Mouse (Mus musculus) forebrain, embryonic 16.5 days (tissue): Measurements from ENCODE around the gene Lhpp. TPM values are rescaled to one million over a fixed set of nuclear protein-coding genes. Genes with fewer than 3 reads are reported as not detected.
A peak's percentile ranks its signal among the peaks of the same experiment; 100 is the strongest.

ENCODE experiments used
- ATAC-seq: fragments of 200-750 bp; cut with Nextera tagmentation; 2 replicates; pipeline ENCODE4 v1.8.0; 2017; ENCODE audit warnings: mild to moderate bottlenecking, moderate library complexity
- H3K27ac ChIP-seq: fragments of 300-500 bp; sonication (generic); 2 replicates; pipeline ENCODE4 v1.5.1; 2014; ENCODE audit warnings: low read length, control low read depth
- H3K27me3 ChIP-seq: fragments of 300-500 bp; sonication (generic); replicated peaks from 2 replicates; pipeline ENCODE4 v1.6.1; 2014; ENCODE audit warnings: low read length; ENCODE audit not compliant: control insufficient read depth, insufficient read depth
- H3K36me3 ChIP-seq: fragments of 300-500 bp; sonication (generic); 2 replicates; pipeline ENCODE4 v1.6.1; 2014; ENCODE audit not compliant: control insufficient read depth, insufficient read depth
- H3K4me1 ChIP-seq: fragments of 300-500 bp; sonication (generic); replicated peaks from 2 replicates; pipeline ENCODE4 v1.6.1; 2014; ENCODE audit warnings: low read length; ENCODE audit not compliant: control insufficient read depth, insufficient read depth
- H3K4me2 ChIP-seq: fragments of 300-500 bp; sonication (generic); 2 replicates; pipeline ENCODE4 v1.6.1; 2014; ENCODE audit warnings: mild to moderate bottlenecking, low read length, control low read depth
- H3K4me3 ChIP-seq: fragments of 300-500 bp; sonication (generic); replicated peaks from 2 replicates; pipeline ENCODE4 v1.5.1; 2014; ENCODE audit warnings: mild to moderate bottlenecking, low read length, control low read depth
- H3K9ac ChIP-seq: fragments of 300-500 bp; sonication (generic); replicated peaks from 2 replicates; pipeline ENCODE4 v1.6.1; 2014; ENCODE audit warnings: low read depth, low read length, control low read depth
- H3K9me3 ChIP-seq: fragments of 300-500 bp; sonication (generic); 2 replicates; pipeline ENCODE4 v1.6.1; 2016; ENCODE audit warnings: low read length; ENCODE audit not compliant: control insufficient read depth
- WGBS: fragments of 180-500 bp; shearing (Covaris S2); extraction: QIAGEN DNeasy Blood & Tissue Kit; methylation state at CpG from one replicate; pipeline ENCODE4 v1.1.7; 2014; 5-methylcytosine and 5-hydroxymethylcytosine counted together
- polyA plus RNA-seq: library from polyadenylated mRNA; unstranded; fragments of >200 nt; fragmentation: Nextera tagmentation; extraction: Ambion mirVana; gene quantifications from 2 replicates; pipeline ENCODE4 v1.2.1, GENCODE M21; 2015

The Lhpp gene
- polyA plus RNA-seq, 1 experiment from 2014 or later, result 31.2 TPM

DNA sequence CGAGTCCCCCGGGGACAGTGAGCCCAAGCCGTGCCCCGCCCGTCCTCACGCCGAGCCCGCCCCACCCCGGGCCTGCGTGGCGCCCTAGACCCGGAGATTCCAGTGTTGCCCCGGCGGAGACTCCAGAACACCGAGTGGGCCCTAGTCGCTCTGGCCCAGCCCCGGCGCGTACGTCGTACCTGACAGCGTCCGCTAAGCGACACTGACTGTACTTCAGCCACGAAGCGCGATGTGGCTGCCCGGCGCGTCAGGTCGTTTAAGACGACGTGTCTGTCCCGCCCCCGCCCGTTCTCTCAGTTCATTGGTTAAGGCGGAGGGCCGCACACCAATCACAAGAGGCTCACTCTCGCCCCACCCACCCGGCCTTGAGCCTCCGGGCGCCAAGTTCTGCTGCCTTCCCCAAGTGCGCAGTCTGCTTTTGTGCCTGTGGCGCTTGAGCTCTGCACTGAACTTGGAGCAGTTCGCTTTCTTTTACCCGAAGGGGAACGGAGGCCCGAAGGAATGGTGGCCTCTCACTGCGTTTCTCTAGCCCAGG lies 34.3 kb upstream of the Lhpp start, which contains the start of gene Oat:
Oat (minus strand) TSS at position 283 of the 535 bp plus-strand sequence.
- H3K4me2 ChIP-seq, result peak within 1 kb of the TSS; percentile 74
- peak within 1 kb of the TSS; percentile 86 for H3K27ac ChIP-seq
- peaks cover 23% of the 10 kb centered on the region for H3K4me1 ChIP-seq
- H3K9me3 ChIP-seq, result no peaks in the 10 kb centered on the region
- WGBS, result under 1% methylated on average over 49 of the region's 49 CpGs
- H3K36me3 ChIP-seq, result no peaks in the 10 kb centered on the region
- peak; percentile 98 for ATAC-seq
- H3K9ac ChIP-seq, result peak within 1 kb of the TSS; percentile 75
- no peaks in the 10 kb centered on the region for H3K27me3 ChIP-seq
- H3K4me3 ChIP-seq, result peak within 1 kb of the TSS; percentile 84

GRCm38 (mm10) chr7:132576891-132577290 lies 33.5 kb upstream of the Lhpp start:
- no peaks in the 10 kb centered on the region for H3K36me3 ChIP-seq
- 58% methylated on average over 4 of the region's 4 CpGs for WGBS

DNA sequence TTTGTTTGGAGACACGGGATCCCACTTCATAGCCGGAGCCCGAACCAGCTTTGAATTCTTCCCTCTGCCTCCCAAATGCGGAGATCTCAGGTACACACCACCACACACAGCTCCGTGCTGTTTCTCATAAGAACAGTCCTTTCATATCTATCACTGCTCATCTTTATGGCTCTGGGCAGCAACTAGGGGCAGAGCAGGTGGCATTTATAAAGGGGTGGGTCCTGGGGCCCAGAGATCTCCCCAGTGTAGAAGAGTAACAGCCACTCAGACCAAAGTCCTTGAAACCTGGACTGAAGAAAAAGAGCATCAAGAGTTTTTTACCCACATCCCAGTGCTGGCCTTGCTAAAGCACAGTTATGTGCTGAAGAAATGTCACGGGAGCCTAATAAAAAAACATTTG lies 29.9 kb upstream of the Lhpp start:
- H3K27ac ChIP-seq, result no peak overlapping the region
- WGBS, result 90% methylated on average over 6 of the region's 6 CpGs
- no peak for ATAC-seq
- H3K27me3 ChIP-seq, result no peaks in the 10 kb centered on the region
- no peak overlapping the region for H3K4me2 ChIP-seq
- H3K4me1 ChIP-seq, result peaks cover 7% of the 10 kb centered on the region
- no peaks in the 10 kb centered on the region for H3K9me3 ChIP-seq
- H3K36me3 ChIP-seq, result no peaks in the 10 kb centered on the region
- no peak overlapping the region for H3K4me3 ChIP-seq
- no peak overlapping the region for H3K9ac ChIP-seq

More at GRCm38 (mm10) chr7:132576891-132577290, 33.5 kb upstream of the Lhpp start:
- H3K4me2 ChIP-seq, result no peak overlapping the region; the same call in 1 of the 2 replicates
- no peak for ATAC-seq
- no peak overlapping the region for H3K4me3 ChIP-seq
- no peaks in the 10 kb centered on the region for H3K9me3 ChIP-seq
- no peaks in the 10 kb centered on the region for H3K27me3 ChIP-seq
- H3K9ac ChIP-seq, result no peak overlapping the region
- H3K4me1 ChIP-seq, result peaks cover 20% of the 10 kb centered on the region
- no peak overlapping the region for H3K27ac ChIP-seq

DNA sequence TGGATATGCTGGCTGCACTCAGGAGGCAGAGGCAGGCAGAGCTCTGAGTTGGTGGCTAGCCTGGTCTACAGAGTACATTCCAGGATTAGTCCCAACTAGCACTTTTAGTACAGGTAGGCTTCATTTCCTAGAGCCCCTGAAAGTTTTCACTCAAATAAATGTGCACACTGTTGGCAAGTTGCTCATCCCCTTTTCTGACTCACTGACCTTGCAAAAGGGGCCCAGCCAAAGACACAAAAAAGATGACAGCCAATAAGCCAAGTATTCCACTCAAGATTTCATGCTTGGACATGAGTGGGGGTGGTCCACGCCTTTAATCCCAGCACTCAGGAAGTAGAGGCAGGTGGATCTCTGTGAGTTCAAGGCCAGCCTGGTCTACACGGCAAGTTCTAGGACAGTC lies 29.0 kb upstream of the Lhpp start:
- Histone ChIP-seq H3K27ac (no peak overlapping the region), H3K9ac (no peak overlapping the region), H3K36me3 (no peaks in the 10 kb centered on the region), H3K4me1 (peaks cover 3% of the 10 kb centered on the region), H3K4me2 (no peak overlapping the region), H3K9me3 (no peaks in the 10 kb centered on the region), H3K27me3 (no peaks in the 10 kb centered on the region), H3K4me3 (no peak overlapping the region)
- 100% methylated on average over 2 of the region's 2 CpGs for WGBS
- ATAC-seq, result no peak

DNA sequence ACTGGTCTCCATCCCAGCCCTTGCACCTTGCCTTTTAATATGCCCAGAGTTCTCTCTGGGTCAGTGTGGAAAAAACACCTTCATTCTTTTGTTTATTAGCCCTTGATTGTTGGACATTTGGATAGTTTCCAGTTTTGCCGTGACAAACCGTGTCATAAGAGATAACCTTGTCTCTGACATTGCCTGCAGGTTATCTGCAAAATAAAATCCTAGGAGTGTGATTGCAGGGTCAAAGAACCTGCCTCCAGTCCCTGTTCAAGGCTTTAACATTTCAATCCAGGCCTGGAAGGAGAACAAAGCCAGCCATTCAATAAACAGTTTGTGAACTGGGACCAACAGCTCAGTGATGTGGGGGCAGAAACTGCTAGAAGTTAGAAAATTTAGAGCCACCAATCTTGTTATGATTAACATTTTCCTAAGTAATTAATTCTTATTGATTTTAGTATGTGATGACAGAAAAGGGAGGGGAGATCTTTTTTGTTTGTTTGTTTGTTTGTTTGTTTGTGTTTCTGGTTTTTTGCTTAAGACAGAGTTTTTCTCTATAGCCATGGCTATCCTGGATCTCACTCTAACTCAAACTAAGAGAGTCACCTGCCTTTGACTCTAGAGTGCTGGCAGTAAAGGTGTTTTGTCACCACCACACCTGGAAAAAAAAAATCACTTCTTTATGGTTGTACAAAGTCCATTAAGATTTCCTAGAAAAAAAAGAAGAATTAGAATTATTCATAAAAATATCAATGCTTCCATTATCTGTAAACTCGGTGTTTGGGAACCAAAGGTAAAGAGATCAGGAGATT lies 24.5 kb upstream of the Lhpp start:
- H3K27ac ChIP-seq, result no peak overlapping the region
- WGBS, result 68% methylated on average over 3 of the region's 3 CpGs
- no peaks in the 10 kb centered on the region for H3K9me3 ChIP-seq
- no peak for ATAC-seq
- H3K4me1 ChIP-seq, result no peaks in the 10 kb centered on the region
- no peak overlapping the region for H3K9ac ChIP-seq
- no peak overlapping the region for H3K4me3 ChIP-seq
- H3K4me2 ChIP-seq, result no peak overlapping the region
- H3K36me3 ChIP-seq, result no peaks in the 10 kb centered on the region
- no peaks in the 10 kb centered on the region for H3K27me3 ChIP-seq

DNA sequence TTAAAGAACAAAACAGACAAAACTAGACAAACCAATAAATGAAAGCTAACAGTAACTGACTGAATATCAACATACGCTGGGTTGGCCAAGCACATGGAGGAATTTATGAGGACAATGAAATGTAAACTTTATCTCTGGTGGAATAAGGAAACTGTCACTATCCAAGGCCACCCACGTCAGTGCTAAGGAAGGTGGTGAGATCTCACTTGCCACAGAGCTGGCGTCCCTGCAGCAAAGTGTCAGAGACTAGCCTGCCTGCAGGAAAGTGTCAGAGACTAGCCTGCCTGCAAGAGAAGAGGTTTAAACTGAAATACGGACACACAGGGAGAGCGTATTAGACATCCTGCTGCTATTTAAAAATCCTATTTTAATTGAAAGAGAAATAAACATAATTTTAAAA lies 23.3 kb upstream of the Lhpp start:
- Histone ChIP-seq H3K36me3 (no peaks in the 10 kb centered on the region), H3K4me3 (no peak overlapping the region), H3K27me3 (no peaks in the 10 kb centered on the region), H3K27ac (no peak overlapping the region), H3K4me2 (no peak overlapping the region), H3K9ac (no peak overlapping the region), H3K4me1 (no peaks in the 10 kb centered on the region), H3K9me3 (no peaks in the 10 kb centered on the region)
- no peak for ATAC-seq
- WGBS, result 71% methylated on average over 5 of the region's 5 CpGs

DNA sequence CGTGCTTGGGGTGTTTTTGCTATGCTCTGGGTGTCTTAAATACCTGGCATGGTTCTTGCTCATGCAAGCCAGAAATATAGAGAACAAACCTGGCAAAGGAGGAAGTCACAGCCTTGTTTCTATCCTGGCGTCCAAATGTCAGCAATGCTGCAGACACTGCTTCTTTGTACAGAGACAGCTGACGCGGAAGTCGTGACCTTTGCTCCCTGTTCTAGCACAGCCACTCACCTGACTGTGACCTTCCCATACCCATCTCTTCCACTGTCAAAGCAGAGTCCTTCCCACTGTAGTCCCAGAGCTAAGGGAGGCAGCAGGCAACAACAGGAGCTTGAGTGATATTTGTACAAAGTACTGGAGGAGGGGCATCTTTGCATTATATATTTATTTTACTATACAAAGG lies 20.8 kb upstream of the Lhpp start:
- H3K4me2 ChIP-seq, result no peak overlapping the region
- H3K36me3 ChIP-seq, result no peaks in the 10 kb centered on the region
- 59% methylated on average over 5 of the region's 5 CpGs for WGBS
- H3K4me3 ChIP-seq, result no peak overlapping the region
- no peak overlapping the region for H3K9ac ChIP-seq
- no peak overlapping the region for H3K27ac ChIP-seq
- no peaks in the 10 kb centered on the region for H3K9me3 ChIP-seq
- no peaks in the 10 kb centered on the region for H3K4me1 ChIP-seq
- no peaks in the 10 kb centered on the region; the same call in 1 of the 2 replicates for H3K27me3 ChIP-seq
- ATAC-seq, result no peak

DNA sequence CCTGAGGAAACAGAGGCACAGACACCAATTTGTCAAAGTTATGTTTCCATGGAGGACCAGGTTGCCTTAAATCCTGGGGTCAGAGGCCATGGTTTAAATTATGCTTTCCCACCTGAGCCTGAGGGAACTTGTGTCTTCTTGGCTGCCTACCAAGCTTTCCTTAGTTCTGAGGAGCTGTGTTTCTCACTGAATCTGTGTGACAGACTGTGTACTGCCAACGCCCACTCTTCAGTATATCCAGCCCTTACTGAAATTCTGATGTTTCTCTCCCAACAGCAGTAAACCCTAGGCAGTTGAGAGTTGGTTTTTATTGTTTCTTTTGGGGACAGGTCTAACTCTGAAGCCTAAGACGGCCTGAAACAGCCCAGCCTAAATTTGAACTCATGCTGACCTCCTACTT lies 16.7 kb upstream of the Lhpp start:
- H3K27me3 ChIP-seq, result peaks cover 36% of the 10 kb centered on the region
- no peaks in the 10 kb centered on the region for H3K36me3 ChIP-seq
- no peak overlapping the region for H3K4me3 ChIP-seq
- no peaks in the 10 kb centered on the region for H3K9me3 ChIP-seq
- H3K4me1 ChIP-seq, result peaks cover 14% of the 10 kb centered on the region
- no peak overlapping the region for H3K27ac ChIP-seq
- H3K9ac ChIP-seq, result no peak overlapping the region
- WGBS, result 70% methylated on average over 2 of the region's 2 CpGs
- no peak overlapping the region for H3K4me2 ChIP-seq
- ATAC-seq, result no peak

DNA sequence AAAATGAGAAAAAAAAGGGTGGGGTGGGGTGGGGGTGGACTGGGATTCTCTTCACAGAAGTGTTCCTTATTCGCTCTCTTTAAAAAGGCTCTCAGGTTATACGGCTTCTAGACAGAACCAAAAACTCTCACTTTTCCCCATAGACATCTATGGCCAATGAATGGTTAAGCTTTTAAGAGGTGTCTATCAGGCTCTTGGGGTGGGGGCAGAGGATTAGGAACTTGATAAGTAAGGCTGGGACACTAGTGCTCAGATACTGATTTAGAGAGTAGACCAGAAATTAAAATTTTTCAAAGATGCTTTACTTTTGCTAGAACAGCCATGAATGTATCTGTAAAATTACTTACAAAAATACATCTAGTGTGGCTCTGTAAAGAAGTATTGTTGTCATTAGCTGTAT lies 16.1 kb upstream of the Lhpp start:
- 88% methylated on average over 2 of the region's 2 CpGs for WGBS
- H3K9ac ChIP-seq, result no peak overlapping the region
- peaks cover 42% of the 10 kb centered on the region for H3K27me3 ChIP-seq
- no peak overlapping the region for H3K4me2 ChIP-seq
- H3K4me1 ChIP-seq, result peaks cover 18% of the 10 kb centered on the region
- no peaks in the 10 kb centered on the region for H3K9me3 ChIP-seq
- no peaks in the 10 kb centered on the region for H3K36me3 ChIP-seq
- no peak overlapping the region for H3K4me3 ChIP-seq
- H3K27ac ChIP-seq, result no peak overlapping the region
- ATAC-seq, result no peak
